Mouse (Mus musculus) hindbrain, embryonic 13.5 days (tissue): ENCODE measurements around the gene Nfia. TPM values are rescaled to one million over a fixed set of nuclear protein-coding genes. Genes with fewer than 3 reads are reported as not detected.

Experiments
- ATAC-seq: fragments of 200-750 bp; cut with Nextera tagmentation; 2 replicates; pipeline ENCODE4 v1.8.0; 2017; ENCODE audit warnings: moderate TSS enrichment; ENCODE audit not compliant: low FRiP score
- H3K27ac ChIP-seq: fragments of 300-500 bp; sonication (generic); 2 replicates; pipeline ENCODE4 v1.5.1; 2015; ENCODE audit warnings: inconsistent platforms, mild to moderate bottlenecking, moderate library complexity
- H3K27me3 ChIP-seq: fragments of 300-500 bp; sonication (generic); 2 replicates; pipeline ENCODE4 v1.6.1; 2015; ENCODE audit warnings: mild to moderate bottlenecking, inconsistent platforms
- H3K36me3 ChIP-seq: fragments of 300-500 bp; sonication (generic); 2 replicates; pipeline ENCODE4 v1.6.1; 2015; ENCODE audit warnings: mild to moderate bottlenecking, inconsistent platforms
- H3K4me1 ChIP-seq: fragments of 300-500 bp; sonication (generic); replicated peaks from 2 replicates; pipeline ENCODE4 v1.6.1; 2015; ENCODE audit warnings: inconsistent platforms
- H3K4me2 ChIP-seq: fragments of 300-500 bp; sonication (generic); 2 replicates; pipeline ENCODE4 v1.6.1; 2015; ENCODE audit warnings: inconsistent platforms, mild to moderate bottlenecking, moderate library complexity
- H3K4me3 ChIP-seq: fragments of 300-500 bp; sonication (generic); 2 replicates; pipeline ENCODE4 v1.5.1; 2015; ENCODE audit warnings: mild to moderate bottlenecking, inconsistent platforms
- H3K9ac ChIP-seq: fragments of 300-500 bp; sonication (generic); 2 replicates; pipeline ENCODE4 v1.6.1; 2015; ENCODE audit warnings: mild to moderate bottlenecking, inconsistent platforms
- H3K9me3 ChIP-seq: fragments of 300-500 bp; sonication (generic); 2 replicates; pipeline ENCODE4 v1.6.1; 2016; ENCODE audit warnings: inconsistent platforms
- WGBS: fragments of 180-500 bp; shearing (Covaris S2); methylation state at CpG from one replicate; pipeline ENCODE4 v1.1.7; 2015; 5-methylcytosine and 5-hydroxymethylcytosine counted together
- polyA plus RNA-seq: library from polyadenylated mRNA; unstranded; fragments of >200 nt; fragmentation: Nextera tagmentation; extraction: Ambion mirVana; gene quantifications from 2 replicates; pipeline ENCODE4 v1.2.1, GENCODE M21; 2015

The Nfia gene
- polyA plus RNA-seq, 1 experiment from 2014 or later: 53.2 TPM

- WGBS: 71% methylated on average over 4 of the region's 4 CpGs
- Histone ChIP-seq H3K4me2 (no peak overlapping the region), H3K27ac (no peak overlapping the region), H3K36me3 (no peaks in the 10 kb centered on the region), H3K9me3 (no peaks in the 10 kb centered on the region), H3K4me3 (no peak overlapping the region), H3K9ac (no peak overlapping the region), H3K4me1 (peaks cover 48% of the 10 kb centered on the region), H3K27me3 (no peaks in the 10 kb centered on the region)
- no peak for ATAC-seq
Observed at GRCm38 (mm10) chr4:97825841-97826240, 53.3 kb downstream of the Nfia start.

GRCm38 (mm10) chr4:97827115-97827514 lies 54.6 kb downstream of the Nfia start:
- Histone ChIP-seq H3K4me1 (peaks cover 46% of the 10 kb centered on the region), H3K27me3 (no peaks in the 10 kb centered on the region), H3K27ac (0 out of 2 replicates have a peak overlapping the region, but pooled peaks have one; percentile 18), H3K9ac (no peak overlapping the region), H3K36me3 (no peaks in the 10 kb centered on the region), H3K4me2 (no peak overlapping the region), H3K4me3 (no peak overlapping the region), H3K9me3 (no peaks in the 10 kb centered on the region)
- ATAC-seq: no peak
- WGBS: 68% methylated on average over 6 of the region's 6 CpGs

- no peaks in the 10 kb centered on the region for H3K36me3 ChIP-seq
- 27% methylated on average over 1 of the region's 1 CpGs for WGBS
- no peak overlapping the region for H3K27ac ChIP-seq
- no peaks in the 10 kb centered on the region for H3K27me3 ChIP-seq
- no peak overlapping the region for H3K9ac ChIP-seq
- H3K4me2 ChIP-seq: no peak overlapping the region
- H3K9me3 ChIP-seq: no peaks in the 10 kb centered on the region
- peaks cover 39% of the 10 kb centered on the region for H3K4me1 ChIP-seq
- ATAC-seq: no peak
- H3K4me3 ChIP-seq: no peak overlapping the region
Observed at GRCm38 (mm10) chr4:97828579-97828978, 56.0 kb downstream of the Nfia start.

- Histone ChIP-seq H3K27me3 (no peaks in the 10 kb centered on the region), H3K4me1 (peaks cover 34% of the 10 kb centered on the region), H3K36me3 (no peaks in the 10 kb centered on the region), H3K9me3 (no peaks in the 10 kb centered on the region), H3K4me3 (no peak overlapping the region), H3K9ac (no peak overlapping the region), H3K4me2 (no peak overlapping the region), H3K27ac (no peak overlapping the region; the same call in 1 of the 2 replicates)
- WGBS: 89% methylated on average over 12 of the region's 12 CpGs
- no peak for ATAC-seq
Observed at GRCm38 (mm10) chr4:97829336-97830050, 57.0 kb downstream of the Nfia start.

- ATAC-seq: no peak
- Histone ChIP-seq H3K4me2 (no peak overlapping the region), H3K4me3 (no peak overlapping the region), H3K27me3 (no peaks in the 10 kb centered on the region), H3K9me3 (no peaks in the 10 kb centered on the region), H3K36me3 (no peaks in the 10 kb centered on the region), H3K4me1 (peaks cover 29% of the 10 kb centered on the region), H3K9ac (no peak overlapping the region), H3K27ac (no peak overlapping the region; the same call in 1 of the 2 replicates)
- 56% methylated on average over 6 of the region's 6 CpGs for WGBS
Observed at GRCm38 (mm10) chr4:97830051-97830853, 57.7 kb downstream of the Nfia start.

- no peaks in the 10 kb centered on the region for H3K36me3 ChIP-seq
- H3K27me3 ChIP-seq: no peaks in the 10 kb centered on the region
- no peak overlapping the region for H3K4me2 ChIP-seq
- no peak for ATAC-seq
- H3K9me3 ChIP-seq: no peaks in the 10 kb centered on the region
- peaks cover 31% of the 10 kb centered on the region for H3K4me1 ChIP-seq
- H3K4me3 ChIP-seq: no peak overlapping the region
- no peak overlapping the region for H3K9ac ChIP-seq
- WGBS: 92% methylated on average over 16 of the region's 16 CpGs
- no peak overlapping the region for H3K27ac ChIP-seq
Observed at GRCm38 (mm10) chr4:97830935-97831608, 58.5 kb downstream of the Nfia start.

GRCm38 (mm10) chr4:97831611-97832278 lies 59.2 kb downstream of the Nfia start:
- ATAC-seq: no peak
- no peaks in the 10 kb centered on the region for H3K27me3 ChIP-seq
- no peak overlapping the region for H3K4me3 ChIP-seq

GRCm38 (mm10) chr4:97832279-97832640 lies 59.7 kb downstream of the Nfia start:
- Histone ChIP-seq H3K9ac (no peak overlapping the region), H3K36me3 (no peaks in the 10 kb centered on the region), H3K27me3 (no peaks in the 10 kb centered on the region), H3K27ac (no peak overlapping the region), H3K9me3 (no peaks in the 10 kb centered on the region), H3K4me2 (no peak overlapping the region), H3K4me3 (no peak overlapping the region), H3K4me1 (peaks cover 32% of the 10 kb centered on the region)
- no peak for ATAC-seq
- WGBS: 97% methylated on average over 4 of the region's 4 CpGs

More at GRCm38 (mm10) chr4:97831611-97832278, 59.2 kb downstream of the Nfia start:
- no peak overlapping the region for H3K27ac ChIP-seq
- H3K4me2 ChIP-seq: no peak overlapping the region
- no peaks in the 10 kb centered on the region for H3K36me3 ChIP-seq
- H3K4me1 ChIP-seq: peaks cover 32% of the 10 kb centered on the region
- no peaks in the 10 kb centered on the region for H3K9me3 ChIP-seq
- no peak overlapping the region for H3K9ac ChIP-seq
- 95% methylated on average over 7 of the region's 7 CpGs for WGBS

GRCm38 (mm10) chr4:97836812-97837211 lies 64.3 kb downstream of the Nfia start:
- no peak overlapping the region for H3K27ac ChIP-seq
- no peak overlapping the region for H3K4me3 ChIP-seq
- no peak overlapping the region for H3K4me2 ChIP-seq
- H3K9ac ChIP-seq: no peak overlapping the region
- H3K36me3 ChIP-seq: no peaks in the 10 kb centered on the region
- no peaks in the 10 kb centered on the region for H3K27me3 ChIP-seq
- ATAC-seq: no peak
- 32% methylated on average over 13 of the region's 13 CpGs for WGBS
- H3K9me3 ChIP-seq: no peaks in the 10 kb centered on the region
- peaks cover 61% of the 10 kb centered on the region for H3K4me1 ChIP-seq

- Histone ChIP-seq H3K9me3 (no peaks in the 10 kb centered on the region), H3K36me3 (no peaks in the 10 kb centered on the region), H3K4me3 (no peak overlapping the region), H3K27ac (no peak overlapping the region; the same call in 1 of the 2 replicates), H3K4me1 (peaks cover 64% of the 10 kb centered on the region), H3K27me3 (no peaks in the 10 kb centered on the region), H3K9ac (no peak overlapping the region), H3K4me2 (no peak overlapping the region)
- no peak for ATAC-seq
- whole genome bisulfite sequencing: 79% methylated on average over 3 of the region's 3 CpGs
Observed at GRCm38 (mm10) chr4:97837724-97838123, 65.2 kb downstream of the Nfia start.

- Histone ChIP-seq H3K27ac (peak overlapping the region; percentile 78), H3K27me3 (no peaks in the 10 kb centered on the region), H3K9ac (no peak overlapping the region), H3K4me3 (no peak overlapping the region), H3K4me2 (no peak overlapping the region), H3K9me3 (no peaks in the 10 kb centered on the region), H3K4me1 (peaks cover 66% of the 10 kb centered on the region), H3K36me3 (no peaks in the 10 kb centered on the region)
- 62% methylated on average over 3 of the region's 3 CpGs for WGBS
- no peak for ATAC-seq
Observed at GRCm38 (mm10) chr4:97838651-97839050, 66.1 kb downstream of the Nfia start.
